Mouse (Mus musculus) cerebellum, postnatal 14 days (tissue): ENCODE data around the gene Lrrc4c.

Experiments used
- DNase-seq, 2 experiments: peaks; one replicate each; pipeline ENCODE4 v3.0.0; 2021; ENCODE audit warnings: mixed read lengths in 2 of 2

Gene Lrrc4c

DNA sequence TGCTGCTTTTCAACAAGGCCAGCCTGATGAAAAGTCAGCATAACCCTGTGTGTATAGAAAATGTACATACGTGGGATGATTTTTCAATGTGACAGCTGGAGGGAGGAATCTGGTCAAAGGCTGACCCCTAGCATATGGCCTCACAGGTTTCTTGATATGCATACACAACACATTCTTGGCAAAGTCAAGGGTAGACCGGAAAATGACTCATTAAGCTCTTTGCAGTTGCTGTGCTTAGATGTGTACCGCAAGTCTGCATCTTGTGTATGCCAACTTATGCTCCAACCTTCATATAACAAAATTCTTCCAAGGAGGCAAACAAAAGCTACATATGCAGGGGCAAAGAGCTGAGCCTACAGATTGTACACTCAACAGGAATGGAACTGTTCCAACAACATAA lies 631.6 kb downstream of the Lrrc4c start:
- peak in 1 of 2 experiments; percentile 9 for DNase-seq

GRCm38 (mm10) chr2:96999521-96999920 lies 681.6 kb downstream of the Lrrc4c start:
- peak in 1 of 2 experiments; percentile 22 for DNase-seq

- DNase-seq: peak; percentile 3 to 31
These were observed 700.4 kb downstream of the Lrrc4c start for GRCm38 (mm10) chr2:97018319-97018718.

GRCm38 (mm10) chr2:97026991-97027390 lies 709.0 kb downstream of the Lrrc4c start:
- DNase-seq: no peak

GRCm38 (mm10) chr2:97027585-97027984 lies 709.6 kb downstream of the Lrrc4c start:
- no peak for DNase-seq

GRCm38 (mm10) chr2:97036401-97036800 lies 718.4 kb downstream of the Lrrc4c start:
- DNase-seq: no peak

DNA sequence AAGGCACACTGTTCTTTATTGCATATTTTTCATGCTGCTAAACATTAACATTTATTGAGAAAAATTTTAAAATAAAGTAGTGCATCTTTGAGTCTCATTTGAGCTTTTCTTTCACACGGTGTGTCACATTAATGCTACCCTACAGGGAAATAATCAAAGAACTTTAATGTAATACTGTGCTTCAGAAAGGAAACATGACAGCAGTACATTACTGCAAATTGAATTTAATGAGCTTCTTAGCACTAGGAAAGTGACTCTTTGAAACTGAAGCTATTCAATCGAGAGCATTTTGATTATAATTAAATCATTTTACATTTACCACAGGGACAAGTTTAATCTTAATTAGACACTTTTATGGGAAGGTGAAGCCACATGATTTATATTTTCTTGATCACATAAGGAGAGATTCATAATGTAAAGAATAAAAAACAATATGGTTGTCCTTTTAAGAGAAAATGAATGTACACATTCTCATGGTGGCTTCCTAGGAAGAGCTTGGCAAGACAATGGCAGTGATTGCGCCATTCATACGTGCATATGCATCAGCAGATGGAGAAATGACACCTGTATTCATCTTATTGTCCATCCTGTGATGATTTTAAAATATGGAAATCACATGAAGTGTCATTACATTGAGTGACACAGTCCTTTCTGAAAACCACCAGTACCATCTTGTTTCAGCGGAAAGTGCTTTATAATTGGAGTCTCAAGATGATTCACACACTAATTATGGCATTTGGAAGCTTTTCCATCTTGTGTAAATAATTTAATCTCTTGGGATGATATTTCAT lies 719.2 kb downstream of the Lrrc4c start:
- DNase-seq: no peak

DNA sequence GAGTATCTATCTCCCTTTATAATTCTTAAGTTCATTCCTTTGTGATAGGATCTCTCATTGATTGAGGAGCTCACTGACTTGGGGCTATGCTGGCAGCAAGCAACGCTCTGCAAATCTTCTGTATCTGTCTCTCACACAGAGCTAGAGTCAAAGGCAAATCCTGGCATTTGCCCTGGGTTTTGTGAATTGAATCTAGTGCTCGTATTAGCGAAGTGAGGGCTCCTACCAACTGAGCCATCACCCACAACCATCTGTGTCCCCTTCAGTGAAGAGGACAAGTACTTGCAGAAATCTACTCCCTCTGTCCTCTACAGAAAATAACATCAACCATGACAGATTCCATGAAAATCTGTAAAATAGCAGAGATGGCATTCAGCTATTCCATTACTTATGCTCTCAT lies 726.0 kb downstream of the Lrrc4c start:
- no peak for DNase-seq

DNA sequence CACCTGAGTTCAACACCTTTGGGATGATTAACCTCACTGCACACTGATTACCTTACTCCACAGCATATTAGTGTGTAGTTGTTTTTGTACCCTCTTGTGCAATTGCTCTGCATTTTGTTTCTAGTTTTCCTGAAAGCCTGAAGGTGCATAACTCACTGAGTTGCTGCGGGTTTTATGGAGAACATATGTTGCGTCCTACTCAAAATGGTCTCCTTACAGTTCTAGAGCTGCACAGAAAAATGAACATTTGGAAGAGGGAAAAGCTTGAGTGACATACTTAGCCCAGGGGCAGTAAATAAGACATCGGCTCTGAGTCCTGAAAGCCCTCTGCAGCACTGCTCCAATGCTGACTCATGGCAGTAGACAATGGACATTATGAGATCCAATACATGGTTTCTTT lies 727.7 kb downstream of the Lrrc4c start:
- no peak for DNase-seq

DNA sequence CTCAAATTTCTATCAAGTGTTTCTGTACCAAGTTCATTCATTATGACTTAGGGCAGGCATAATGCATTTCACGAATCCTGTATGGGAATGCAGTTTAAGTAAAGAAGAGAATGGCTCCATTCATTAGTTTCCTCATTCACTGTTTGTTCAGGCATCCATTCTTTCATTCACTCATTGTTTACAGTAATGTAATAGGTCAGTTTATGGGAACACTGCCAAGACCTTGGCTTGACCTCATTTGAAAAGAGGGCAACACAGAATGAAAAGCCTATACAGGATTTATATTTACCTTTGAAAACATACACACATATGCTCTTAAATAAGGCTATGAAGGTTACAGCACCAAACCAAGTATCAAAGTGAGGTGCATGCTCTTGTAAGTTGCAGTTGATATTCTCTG lies 762.2 kb downstream of the Lrrc4c start:
- peak in 1 of 2 experiments; percentile 4 for DNase-seq

DNA sequence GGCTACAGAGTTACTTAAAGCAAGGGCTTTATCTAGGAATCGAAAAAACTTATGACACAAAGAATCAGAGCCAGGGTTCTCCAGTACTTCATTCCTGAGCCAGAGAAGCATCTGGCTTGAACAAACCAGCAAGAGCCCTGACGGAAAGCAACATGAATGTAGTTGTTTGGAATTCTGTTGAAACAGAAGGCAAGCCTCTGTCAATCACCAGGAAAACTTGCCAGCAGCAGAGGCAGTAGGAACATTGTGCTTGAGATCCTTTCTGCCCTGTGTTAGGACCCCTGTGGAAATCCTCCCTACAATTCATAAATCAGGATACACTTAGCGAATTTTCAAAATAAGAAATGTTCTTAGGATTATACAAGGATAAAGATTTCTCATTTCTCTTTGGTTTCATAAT lies 780.0 kb downstream of the Lrrc4c start:
- peak in 1 of 2 experiments; percentile 10 for DNase-seq

DNA sequence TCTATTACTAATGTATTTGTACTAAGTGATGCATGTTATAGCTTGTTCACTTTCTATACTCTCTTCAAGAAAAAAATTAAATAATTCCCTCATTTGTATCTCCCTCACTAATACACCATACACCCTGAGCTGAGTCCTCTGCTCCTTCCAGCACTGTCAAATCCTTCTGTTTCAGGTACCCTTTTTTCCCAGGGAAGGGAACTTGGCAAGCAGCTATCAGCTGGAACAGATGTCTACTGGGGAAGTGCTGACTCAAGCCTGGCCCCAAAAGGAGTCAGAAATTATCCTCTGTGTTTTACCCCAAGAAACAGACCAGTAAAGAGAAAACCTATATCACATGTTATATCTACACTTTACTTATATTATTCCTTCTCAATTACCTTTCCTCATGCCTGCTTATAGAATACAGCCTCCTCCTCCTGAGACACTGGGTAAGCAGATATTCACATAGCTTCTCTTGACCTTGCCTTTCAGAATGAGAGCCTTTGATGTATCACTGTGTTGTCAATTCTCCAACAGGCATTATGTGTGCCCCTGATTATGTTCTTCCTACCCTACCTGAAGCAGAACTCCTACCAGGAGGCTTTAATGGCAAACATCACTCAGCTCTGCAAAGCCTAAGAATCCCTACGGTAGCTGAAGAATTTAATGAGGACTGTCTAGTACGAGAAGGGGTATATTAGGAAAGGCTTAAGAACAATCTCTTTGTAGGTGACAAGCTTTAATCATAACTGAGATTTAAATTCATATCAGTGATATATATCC lies 785.6 kb downstream of the Lrrc4c start:
- DNase-seq: peak in 1 of 2 experiments; percentile 9

DNA sequence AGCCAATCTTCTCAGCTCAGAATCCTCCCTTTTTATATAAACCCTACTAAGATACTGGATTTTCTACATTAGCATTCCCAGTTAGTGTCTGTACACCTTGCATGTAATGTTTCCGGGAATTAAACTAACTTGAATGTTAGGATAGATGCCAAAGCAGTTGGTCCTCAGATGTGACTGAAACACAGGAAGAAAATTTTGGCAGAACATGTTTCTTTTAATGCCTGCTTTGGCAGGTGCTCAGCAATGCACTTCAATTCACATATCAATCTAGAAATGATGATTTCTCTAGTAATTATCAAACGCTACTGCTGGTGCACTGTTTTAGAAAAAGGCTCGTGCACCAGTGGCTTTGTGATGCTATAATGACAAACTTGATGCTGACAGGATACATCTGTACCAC lies 806.3 kb downstream of the Lrrc4c start:
- peak; percentile 10 to 48 for DNase-seq

GRCm38 (mm10) chr2:97138454-97138853 lies 820.5 kb downstream of the Lrrc4c start:
- DNase-seq: no peak

GRCm38 (mm10) chr2:97151626-97152194 lies 833.7 kb downstream of the Lrrc4c start:
- DNase-seq: no peak

DNA sequence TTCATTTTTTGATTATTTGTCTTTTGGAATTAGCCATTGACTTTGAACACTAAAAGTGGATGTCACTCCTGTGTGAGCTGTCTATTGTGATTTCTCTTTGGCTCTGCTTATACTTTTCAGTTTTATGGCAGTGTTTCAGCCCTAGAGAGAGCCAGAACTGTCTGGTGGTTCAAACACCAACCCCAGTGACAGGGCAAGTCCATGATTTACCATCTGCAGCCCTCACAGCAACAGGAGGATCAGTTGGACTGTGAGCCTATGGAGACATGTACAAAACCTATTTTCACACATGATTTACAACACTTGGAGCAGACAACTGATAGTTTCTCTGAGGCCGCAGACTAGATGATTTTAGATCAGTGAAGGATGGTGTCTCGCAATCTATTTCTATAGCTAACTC lies 847.8 kb downstream of the Lrrc4c start:
- peak; percentile 13 to 43 for DNase-seq

- no peak for DNase-seq
These were observed 860.4 kb downstream of the Lrrc4c start for GRCm38 (mm10) chr2:97178399-97178798.

DNA sequence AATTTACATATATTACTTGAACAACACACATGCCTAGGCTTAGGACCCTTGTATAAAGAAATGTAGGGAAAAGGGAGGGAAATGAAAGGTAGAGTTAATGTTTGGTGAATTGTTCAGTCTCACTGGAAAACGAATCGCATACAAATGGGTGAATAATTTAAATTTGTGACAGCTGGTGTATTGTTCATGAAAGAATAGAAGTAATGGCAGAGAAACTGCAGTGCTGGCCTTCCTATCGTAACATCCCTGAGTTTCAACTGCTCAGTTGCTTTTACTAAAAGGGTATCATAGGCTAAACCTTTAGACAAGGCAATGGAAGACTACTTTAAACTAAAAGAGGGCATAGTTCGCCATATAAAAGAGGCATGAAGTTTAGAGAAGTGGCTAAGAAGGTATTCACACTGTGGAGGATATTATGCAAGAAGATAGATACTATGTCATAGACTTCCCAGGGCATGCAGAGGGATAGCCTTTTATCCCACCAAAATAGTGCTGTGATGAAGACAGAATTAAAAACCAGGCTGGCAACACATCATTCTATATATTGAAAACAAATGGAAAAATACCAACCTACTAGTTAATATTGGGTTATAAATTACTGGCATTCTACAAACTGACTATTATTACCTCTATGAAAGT lies 879.1 kb downstream of the Lrrc4c start:
- DNase-seq: no peak

DNA sequence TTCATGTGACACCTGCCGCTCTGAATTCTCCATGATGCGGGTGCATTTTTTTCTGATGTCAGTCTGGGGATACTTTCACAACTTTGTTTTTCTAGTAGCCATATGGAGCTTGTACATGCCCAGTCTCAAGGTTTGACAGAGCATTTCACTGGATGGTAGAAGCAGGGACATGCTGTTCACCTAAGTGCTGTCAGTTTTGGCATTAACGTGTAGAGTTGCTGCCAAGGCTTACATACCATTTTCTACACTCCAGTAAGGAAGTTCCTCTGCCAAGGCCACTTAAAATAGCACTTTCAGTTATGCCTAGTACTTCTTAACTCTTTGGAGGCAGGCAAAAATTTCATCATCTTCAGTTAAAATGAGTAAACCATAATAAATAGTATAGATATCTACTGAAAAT lies 915.0 kb downstream of the Lrrc4c start:
- DNase-seq: peak; percentile 73 to 88

GRCm38 (mm10) chr2:97234074-97234473 lies 916.1 kb downstream of the Lrrc4c start:
- DNase-seq: no peak

DNA sequence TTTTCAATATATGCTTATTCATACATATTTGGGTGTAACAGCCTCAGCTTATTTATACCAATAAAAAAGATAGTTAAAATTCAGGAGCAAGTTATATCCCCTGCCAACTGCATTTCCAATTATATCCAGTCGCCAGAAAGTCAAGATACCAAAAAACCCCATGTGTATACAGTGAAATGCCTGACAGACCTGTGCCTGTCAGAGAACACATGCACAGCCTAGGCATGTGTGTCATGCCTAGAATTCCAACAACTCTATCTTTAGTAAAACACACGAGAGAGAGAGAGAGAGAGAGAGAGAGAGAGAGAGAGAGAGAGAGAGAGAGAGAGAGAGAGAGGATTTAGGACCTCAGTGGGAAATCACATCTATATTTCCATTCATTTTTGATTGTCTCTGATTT lies 956.7 kb downstream of the Lrrc4c start:
- DNase-seq: no peak

DNA sequence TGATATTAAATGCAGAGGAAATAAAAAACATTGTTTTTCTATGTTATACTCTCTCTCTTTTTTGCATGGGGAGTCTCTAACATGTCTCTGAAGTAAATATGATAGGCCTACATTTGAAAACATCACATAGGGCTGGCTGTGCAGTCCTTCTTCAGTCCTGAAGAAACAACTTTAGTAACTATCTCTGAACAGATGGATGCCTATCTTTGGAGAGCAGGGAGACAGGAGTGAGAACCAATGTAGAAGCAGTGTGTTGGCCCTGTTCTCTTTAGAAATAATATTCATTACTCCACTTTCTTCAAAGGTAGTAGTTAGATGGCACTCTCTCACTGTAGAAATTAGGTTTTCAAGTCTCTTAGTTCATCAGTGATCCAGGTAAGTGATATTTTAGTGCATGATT lies 967.0 kb downstream of the Lrrc4c start:
- DNase-seq: no peak

DNA sequence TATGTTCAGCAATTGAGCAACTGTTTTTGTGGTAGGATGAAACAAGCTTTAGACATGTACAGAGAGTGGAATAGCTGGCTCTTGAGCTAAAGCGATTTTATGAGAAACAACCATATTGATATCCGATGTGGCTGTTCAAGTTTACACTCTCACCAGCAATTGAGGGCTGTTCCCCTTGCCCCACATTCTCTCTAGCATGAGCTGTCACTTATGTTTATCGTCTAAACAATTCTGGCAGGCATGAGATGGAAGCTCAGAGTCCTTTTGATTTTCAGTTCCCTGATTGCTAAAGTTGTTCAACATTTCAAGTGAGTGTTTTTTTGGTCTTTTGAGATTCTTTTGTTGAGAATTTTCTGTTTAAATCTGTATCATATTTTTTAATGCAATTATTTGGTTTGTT lies 976.2 kb downstream of the Lrrc4c start:
- no peak for DNase-seq
